Mouse (Mus musculus): ENCODE data around the gene Rcc1l.

DNA sequence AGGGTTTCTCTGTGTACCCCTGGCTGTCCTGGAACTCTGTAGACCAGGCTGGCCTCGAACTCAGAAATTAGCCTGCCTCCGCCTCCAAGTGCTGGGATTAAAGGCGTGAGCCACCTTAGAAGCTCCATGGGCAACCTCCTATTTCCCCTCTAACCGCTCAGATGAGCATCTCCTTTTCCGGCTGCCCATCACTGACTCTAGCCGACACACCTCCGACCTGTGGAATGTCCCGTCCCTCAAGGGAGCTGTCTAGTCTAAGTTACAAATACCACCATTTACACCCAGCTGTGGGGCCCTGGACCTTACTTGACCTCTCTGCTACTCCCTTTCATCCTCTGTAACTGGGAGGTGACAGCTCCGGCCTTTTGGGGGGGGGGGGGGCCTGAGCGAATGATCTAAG lies 878 bp downstream of the Rcc1l start:
- no peak for TF ChIP-seq CTCF (IDR thresholded peaks at IDR 0.05; ENCODE audit: low read depth, low read length)
- no peak for TF ChIP-seq POLR2A (IDR thresholded peaks at IDR 0.05; ENCODE audit: insufficient read depth, low read length)
- TF ChIP-seq EP300 (IDR thresholded peaks at IDR 0.05; ENCODE audit: insufficient read depth, low read depth, low read length) = no peak

Measured in ES-Bruce4 (cell line).